Mouse (Mus musculus): ENCODE measurements around the gene Dynlt1b. TPM values are rescaled to one million over a fixed set of nuclear protein-coding genes. Genes with fewer than 3 reads are reported as not detected.
"Not testable (repeated sequence)": the region's sequence is repeated elsewhere in the genome, so short reads cannot be mapped to it uniquely, and the experiment has no call there.

The Dynlt1b gene
- polyA plus RNA-seq, 2 experiments: 130 to 254 TPM

DNA sequence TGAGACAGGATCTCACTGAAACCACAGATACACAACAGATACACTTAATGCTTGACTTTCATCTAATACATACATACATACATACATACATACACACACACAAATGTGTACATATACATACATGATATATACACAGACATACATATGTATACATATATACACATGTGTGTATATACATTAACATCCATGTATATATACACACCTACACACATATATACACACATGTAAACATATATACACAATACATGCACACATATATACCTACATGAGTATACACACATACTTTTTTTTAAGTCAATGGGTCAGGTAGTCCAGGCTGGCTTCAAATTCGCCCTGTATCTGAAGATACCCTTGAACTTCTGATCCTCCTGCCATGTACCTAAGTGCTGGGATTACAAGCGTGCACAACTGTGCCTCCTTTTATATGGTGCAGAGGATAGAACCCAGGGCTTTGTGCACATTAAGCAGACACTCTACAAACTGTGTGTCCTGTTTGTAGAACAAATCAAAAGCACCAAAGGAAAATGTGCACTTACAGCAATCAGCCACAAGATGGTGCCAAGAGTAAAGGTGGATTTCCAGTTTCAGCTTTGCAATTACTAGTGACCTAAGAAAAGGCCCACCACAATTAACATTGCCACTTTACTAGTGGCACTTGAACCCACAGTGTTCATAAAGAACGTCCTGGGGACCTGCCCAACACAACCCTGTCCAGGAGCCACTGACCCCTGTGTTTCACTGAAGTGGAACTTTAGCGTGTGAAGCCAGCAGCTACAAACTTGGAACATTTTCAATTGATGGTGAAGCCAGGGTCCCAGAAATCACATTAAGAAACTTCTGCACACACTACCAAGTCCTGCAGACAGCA lies 37.2 kb upstream of the Dynlt1b start:
- not testable (repeated sequence) for H3K9me3 ChIP-seq (ENCODE audit: control insufficient read depth, low read length); H3K36me3 ChIP-seq (replicated peaks; ENCODE audit: control insufficient read depth, insufficient read depth, low read depth); H3K27me3 ChIP-seq (ENCODE audit: control insufficient read depth, insufficient read depth, low read length); H3K4me3 ChIP-seq (ENCODE audit: insufficient read depth in 1 of 2, low read depth in 2 of 2, low read length in 2 of 2); ATAC-seq (ENCODE audit: insufficient read depth); H3K9ac ChIP-seq (replicated peaks); DNase-seq (ENCODE audit: low read depth in 3 of 3, low spot score in 3 of 3); H3K27ac ChIP-seq; H3K4me2 ChIP-seq (ENCODE audit: low read depth); H3K4me1 ChIP-seq (replicated peaks; ENCODE audit: control insufficient read depth in 2 of 2, insufficient read depth in 2 of 2, low read length in 1 of 2)
- no CpG with 5 or more reads among the region's 4 CpGs for WGBS (ENCODE audit: insufficient replicate concordance)

DNA sequence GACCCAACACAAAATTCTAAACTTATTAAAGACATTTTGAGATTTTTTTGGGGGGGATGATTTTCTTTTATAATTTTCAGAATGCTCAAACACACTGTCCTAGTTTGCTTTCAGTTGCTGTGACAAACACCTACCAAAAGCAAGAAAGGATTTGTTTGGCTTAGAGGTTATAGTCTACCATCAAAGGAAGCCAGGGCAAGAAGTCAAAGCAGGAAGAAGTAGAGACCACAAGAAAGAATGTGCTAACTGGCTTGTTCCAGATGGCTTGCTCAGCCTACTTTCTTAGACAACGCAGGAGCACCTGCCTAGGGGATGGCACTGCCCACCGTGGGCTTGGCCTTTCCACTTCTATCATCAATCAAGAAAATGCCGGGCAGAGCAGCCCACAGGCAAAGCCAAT lies 31.8 kb upstream of the Dynlt1b start:
- H3K27ac ChIP-seq; H3K4me2 ChIP-seq (ENCODE audit: low read depth); H3K9ac ChIP-seq (replicated peaks); H3K9me3 ChIP-seq (ENCODE audit: control insufficient read depth, low read length); H3K4me1 ChIP-seq (replicated peaks; ENCODE audit: control insufficient read depth in 2 of 2, insufficient read depth in 2 of 2, low read length in 1 of 2); H3K4me3 ChIP-seq (ENCODE audit: insufficient read depth in 1 of 2, low read depth in 2 of 2, low read length in 2 of 2); H3K27me3 ChIP-seq (ENCODE audit: control insufficient read depth, insufficient read depth, low read length); ATAC-seq (ENCODE audit: insufficient read depth); DNase-seq (ENCODE audit: low read depth in 3 of 3, low spot score in 3 of 3); H3K36me3 ChIP-seq (replicated peaks; ENCODE audit: control insufficient read depth, insufficient read depth, low read depth): not testable (repeated sequence)
- no CpG with 5 or more reads among the region's 3 CpGs for WGBS (ENCODE audit: insufficient replicate concordance)

- H3K36me3 ChIP-seq (replicated peaks; ENCODE audit: control insufficient read depth, insufficient read depth, low read depth); H3K27ac ChIP-seq; H3K27me3 ChIP-seq (ENCODE audit: control insufficient read depth, insufficient read depth, low read length); H3K9ac ChIP-seq (replicated peaks); H3K4me2 ChIP-seq (ENCODE audit: low read depth); H3K9me3 ChIP-seq (ENCODE audit: control insufficient read depth, low read length); DNase-seq (ENCODE audit: low read depth in 3 of 3, low spot score in 3 of 3); ATAC-seq (ENCODE audit: insufficient read depth); H3K4me1 ChIP-seq (replicated peaks; ENCODE audit: control insufficient read depth in 2 of 2, insufficient read depth in 2 of 2, low read length in 1 of 2); H3K4me3 ChIP-seq (ENCODE audit: insufficient read depth in 1 of 2, low read depth in 2 of 2, low read length in 2 of 2): not testable (repeated sequence)
- WGBS (ENCODE audit: insufficient replicate concordance): 34% methylated on average over 7 of the region's 7 CpGs
Measured at GRCm38 (mm10) chr17:6398816-6399215, 31.1 kb upstream of the Dynlt1b start.

DNA sequence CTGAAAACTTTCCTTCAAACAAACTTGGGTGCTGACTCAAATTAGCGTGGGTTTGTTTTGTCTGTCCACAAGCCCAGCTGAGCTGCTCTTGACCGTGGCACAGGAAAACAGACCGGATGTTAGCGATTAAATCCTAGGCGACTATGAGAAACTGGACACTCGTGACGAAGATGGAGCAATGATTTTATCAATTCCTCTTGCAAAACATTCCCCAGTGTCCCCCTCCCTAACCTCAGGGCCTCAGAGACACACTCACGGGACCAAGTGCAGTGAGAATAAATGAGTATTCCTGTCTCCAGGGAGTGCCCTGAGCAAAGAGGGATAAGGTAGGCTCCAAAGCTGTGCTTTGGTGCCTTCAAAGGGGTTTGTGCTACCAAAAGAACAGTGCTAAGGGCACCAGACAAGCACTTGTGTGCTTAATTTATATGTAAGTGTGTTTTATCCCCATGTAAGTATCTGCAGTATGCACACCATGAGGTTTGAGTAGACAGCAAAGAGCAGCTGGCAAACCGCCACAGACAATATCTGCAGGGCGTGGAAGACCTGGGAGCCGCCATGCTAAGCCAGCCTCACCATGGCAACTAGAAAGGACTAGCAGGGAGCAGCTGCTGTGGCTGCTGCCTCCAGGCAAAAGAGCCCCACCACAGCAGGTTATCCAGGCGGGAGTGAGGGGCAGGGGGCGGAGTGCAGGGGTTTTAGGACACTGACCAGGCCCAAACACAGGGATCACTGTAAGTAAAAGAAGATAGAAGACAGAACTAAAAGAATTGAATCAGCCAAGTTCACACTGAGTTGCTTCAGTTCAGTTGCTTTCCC lies 30.4 kb upstream of the Dynlt1b start:
- not testable (repeated sequence) for DNase-seq (ENCODE audit: low read depth in 3 of 3, low spot score in 3 of 3); H3K27ac ChIP-seq; H3K9me3 ChIP-seq (ENCODE audit: control insufficient read depth, low read length); H3K4me2 ChIP-seq (ENCODE audit: low read depth); ATAC-seq (ENCODE audit: insufficient read depth); H3K4me3 ChIP-seq (ENCODE audit: insufficient read depth in 1 of 2, low read depth in 2 of 2, low read length in 2 of 2); H3K9ac ChIP-seq (replicated peaks); H3K36me3 ChIP-seq (replicated peaks; ENCODE audit: control insufficient read depth, insufficient read depth, low read depth); H3K4me1 ChIP-seq (replicated peaks; ENCODE audit: control insufficient read depth in 2 of 2, insufficient read depth in 2 of 2, low read length in 1 of 2); H3K27me3 ChIP-seq (ENCODE audit: control insufficient read depth, insufficient read depth, low read length)
- 38% methylated on average over 6 of the region's 13 CpGs for WGBS (ENCODE audit: insufficient replicate concordance)

DNA sequence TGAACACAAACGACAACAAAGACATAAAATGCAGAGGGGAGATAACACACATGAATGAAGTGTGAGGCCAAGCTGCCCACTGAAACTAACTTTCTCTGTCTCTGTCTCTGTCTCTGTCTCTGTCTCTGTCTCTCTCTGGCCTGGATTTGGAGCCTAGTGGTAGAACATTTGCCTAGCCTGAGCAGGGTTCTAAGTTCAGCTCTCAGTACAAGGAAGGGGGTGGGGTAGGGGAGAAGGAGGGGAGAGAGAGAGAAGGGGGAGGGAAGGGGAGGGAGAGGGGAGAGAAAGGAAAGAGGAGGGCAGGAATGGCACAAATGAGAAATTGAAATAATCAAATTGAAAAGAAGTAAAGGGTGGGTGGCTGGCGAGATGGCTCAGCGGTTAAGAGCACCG lies 29.8 kb upstream of the Dynlt1b start:
- H3K4me1 ChIP-seq (replicated peaks; ENCODE audit: control insufficient read depth in 2 of 2, insufficient read depth in 2 of 2, low read length in 1 of 2); H3K27ac ChIP-seq; H3K9ac ChIP-seq (replicated peaks); H3K4me2 ChIP-seq (ENCODE audit: low read depth); DNase-seq (ENCODE audit: low read depth in 3 of 3, low spot score in 3 of 3); H3K4me3 ChIP-seq (ENCODE audit: insufficient read depth in 1 of 2, low read depth in 2 of 2, low read length in 2 of 2); H3K9me3 ChIP-seq (ENCODE audit: control insufficient read depth, low read length); ATAC-seq (ENCODE audit: insufficient read depth); H3K27me3 ChIP-seq (ENCODE audit: control insufficient read depth, insufficient read depth, low read length); H3K36me3 ChIP-seq (replicated peaks; ENCODE audit: control insufficient read depth, insufficient read depth, low read depth): not testable (repeated sequence)
- 57% methylated on average over 4 of the region's 4 CpGs for WGBS (ENCODE audit: insufficient replicate concordance)

- WGBS (ENCODE audit: insufficient replicate concordance): 21% methylated on average over 1 of the region's 1 CpGs
- DNase-seq (ENCODE audit: low read depth in 3 of 3, low spot score in 3 of 3); H3K27ac ChIP-seq; H3K9me3 ChIP-seq (ENCODE audit: control insufficient read depth, low read length); H3K27me3 ChIP-seq (ENCODE audit: control insufficient read depth, insufficient read depth, low read length); H3K9ac ChIP-seq (replicated peaks); ATAC-seq (ENCODE audit: insufficient read depth); H3K4me2 ChIP-seq (ENCODE audit: low read depth); H3K4me3 ChIP-seq (ENCODE audit: insufficient read depth in 1 of 2, low read depth in 2 of 2, low read length in 2 of 2); H3K36me3 ChIP-seq (replicated peaks; ENCODE audit: control insufficient read depth, insufficient read depth, low read depth); H3K4me1 ChIP-seq (replicated peaks; ENCODE audit: control insufficient read depth in 2 of 2, insufficient read depth in 2 of 2, low read length in 1 of 2): not testable (repeated sequence)
Measured at GRCm38 (mm10) chr17:6404493-6404892, 25.4 kb upstream of the Dynlt1b start.

DNA sequence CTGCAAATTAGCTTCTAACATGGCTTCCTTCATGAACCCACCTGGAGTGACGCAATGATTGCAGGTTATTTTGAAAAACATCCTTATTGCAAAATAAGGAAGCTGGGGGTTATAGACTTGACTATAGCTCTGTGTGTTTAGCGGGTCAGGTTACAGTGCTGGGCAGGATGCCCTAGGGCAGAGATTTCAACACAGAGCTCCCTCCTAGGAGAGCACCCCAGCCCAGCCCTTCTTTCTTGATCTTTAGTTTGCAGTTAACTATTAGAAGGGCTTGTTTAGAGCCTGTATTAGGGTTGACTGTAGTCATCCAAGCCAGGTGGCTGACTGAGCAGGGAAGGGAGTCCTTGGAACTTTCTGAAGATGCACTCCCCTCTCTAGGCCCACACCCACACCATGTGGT lies 22.9 kb upstream of the Dynlt1b start:
- H3K9ac ChIP-seq (replicated peaks); H3K27ac ChIP-seq; H3K4me2 ChIP-seq (ENCODE audit: low read depth); H3K27me3 ChIP-seq (ENCODE audit: control insufficient read depth, insufficient read depth, low read length); H3K36me3 ChIP-seq (replicated peaks; ENCODE audit: control insufficient read depth, insufficient read depth, low read depth); H3K4me1 ChIP-seq (replicated peaks; ENCODE audit: control insufficient read depth in 2 of 2, insufficient read depth in 2 of 2, low read length in 1 of 2); H3K4me3 ChIP-seq (ENCODE audit: insufficient read depth in 1 of 2, low read depth in 2 of 2, low read length in 2 of 2); DNase-seq (ENCODE audit: low read depth in 3 of 3, low spot score in 3 of 3); H3K9me3 ChIP-seq (ENCODE audit: control insufficient read depth, low read length): not testable (repeated sequence)
- ATAC-seq (ENCODE audit: insufficient read depth): peak; percentile 13; the same call in 1 of the 2 replicates
- WGBS (ENCODE audit: insufficient replicate concordance): 11% methylated on average over 1 of the region's 2 CpGs

All from liver, embryonic 14.5 days (tissue).